Mouse (Mus musculus) lung, postnatal 4 days (tissue): ENCODE data around the gene Ttc33.

Experiments used
- DNase-seq, 2 experiments: peaks; one replicate each; pipeline ENCODE4 v3.0.0; 2021

The Ttc33 gene

GRCm38 (mm10) chr15:5185366-5186292 is at the start of gene Ttc33:
Gene Ttc33, plus strand, starts transcription at chr15:5185525.
- peak; percentile 80 for DNase-seq

DNA sequence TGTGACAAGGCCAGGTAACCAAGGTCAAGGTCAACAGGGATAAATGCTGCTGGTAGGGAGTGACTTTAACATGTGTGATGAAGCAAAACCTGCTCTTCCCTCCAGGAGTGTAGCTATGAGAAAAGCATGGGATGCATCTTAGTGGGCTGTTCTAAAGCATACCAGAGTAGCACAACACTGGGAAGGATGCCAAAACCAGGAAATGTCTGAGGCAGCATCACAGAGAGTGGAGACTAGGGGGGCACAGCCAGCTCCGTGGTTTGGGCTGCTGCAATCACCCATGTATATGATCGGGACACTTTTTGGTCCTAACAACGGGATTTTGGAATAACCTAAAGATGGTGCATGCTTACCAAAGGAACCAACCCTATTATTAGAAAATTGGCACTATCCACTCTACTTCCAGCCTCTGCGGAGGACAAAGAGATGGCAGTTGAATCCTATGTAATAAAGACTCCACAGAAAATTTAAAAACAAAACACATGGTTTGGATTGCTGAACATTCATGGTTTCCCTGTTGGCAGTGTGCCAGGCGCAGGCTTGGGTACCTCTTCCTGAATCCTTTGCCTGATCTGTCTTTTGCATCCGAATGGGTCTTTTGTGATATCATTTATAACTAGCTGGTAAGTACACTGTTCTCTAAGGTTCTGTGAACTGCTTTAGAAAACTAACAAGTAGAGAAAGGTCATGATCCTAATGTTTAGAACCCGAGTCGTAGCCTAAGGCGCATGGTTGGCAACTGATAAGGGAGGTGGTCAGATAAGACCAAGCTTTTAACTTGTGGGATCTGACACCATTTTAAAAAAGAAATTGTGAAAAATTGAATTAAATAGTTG is 47.1 kb upstream of the Ttc33 start:
- no peak for DNase-seq

- no peak for DNase-seq
Observed at GRCm38 (mm10) chr15:5139366-5139765, 46.0 kb upstream of the Ttc33 start.

DNA sequence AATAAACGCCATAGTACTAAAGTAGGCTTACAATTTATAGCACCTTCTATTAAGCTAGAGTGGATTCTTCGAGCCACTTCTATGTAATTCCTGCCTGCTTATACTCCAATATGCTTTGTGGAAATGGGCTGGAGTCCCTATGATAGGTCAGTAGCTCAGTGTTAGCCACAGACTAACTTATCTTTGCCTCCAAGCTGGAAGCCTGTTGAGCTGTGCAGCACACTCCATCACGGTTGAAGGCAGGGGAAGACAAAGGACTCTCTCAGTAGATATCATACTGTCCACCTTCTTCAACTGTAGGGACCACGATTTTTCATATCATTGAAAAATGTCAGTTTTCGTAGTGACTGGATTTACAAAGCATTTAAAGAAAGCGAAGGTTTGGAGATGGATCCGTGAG is 45.5 kb upstream of the Ttc33 start:
- no peak for DNase-seq

DNA sequence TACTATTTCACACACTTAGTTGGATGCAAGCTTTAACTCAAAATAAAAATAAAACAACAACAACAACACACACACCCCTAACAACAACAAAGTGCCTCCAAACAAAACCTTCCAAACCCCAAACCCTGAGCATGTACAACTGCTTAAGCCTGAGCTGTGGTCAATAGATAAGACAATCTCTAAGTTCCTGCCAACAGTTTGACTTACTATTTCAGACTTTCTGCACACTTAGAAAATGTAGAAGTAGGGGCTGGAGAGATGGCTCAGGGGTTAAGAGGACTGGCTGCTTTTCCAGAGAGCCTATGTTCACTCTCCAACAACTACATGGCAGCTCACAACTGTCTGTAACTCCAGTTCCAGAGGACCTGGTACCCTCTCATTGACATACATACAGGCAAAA is 45.0 kb upstream of the Ttc33 start:
- no peak for DNase-seq

- DNase-seq, result no peak
Observed at GRCm38 (mm10) chr15:5142047-5142446, 43.3 kb upstream of the Ttc33 start.

DNA sequence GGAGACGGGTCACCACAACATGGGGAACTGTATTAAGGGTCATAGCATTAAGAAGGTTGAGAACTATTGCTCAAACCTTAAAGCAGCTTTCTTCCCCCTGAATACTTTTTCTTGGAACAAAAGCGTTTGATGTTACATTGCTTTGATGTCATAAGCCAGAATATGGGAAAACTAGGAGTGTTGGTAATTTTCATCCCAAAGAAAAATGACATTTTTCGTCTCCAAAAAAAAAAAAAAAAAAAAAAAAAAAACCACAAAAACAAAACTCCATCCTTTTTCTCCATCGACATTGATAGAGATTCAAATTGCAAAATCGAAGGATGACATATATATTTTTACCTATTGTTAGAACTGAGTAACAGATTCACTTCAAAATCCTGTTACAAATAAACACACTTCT is 42.6 kb upstream of the Ttc33 start:
- no peak for DNase-seq

DNA sequence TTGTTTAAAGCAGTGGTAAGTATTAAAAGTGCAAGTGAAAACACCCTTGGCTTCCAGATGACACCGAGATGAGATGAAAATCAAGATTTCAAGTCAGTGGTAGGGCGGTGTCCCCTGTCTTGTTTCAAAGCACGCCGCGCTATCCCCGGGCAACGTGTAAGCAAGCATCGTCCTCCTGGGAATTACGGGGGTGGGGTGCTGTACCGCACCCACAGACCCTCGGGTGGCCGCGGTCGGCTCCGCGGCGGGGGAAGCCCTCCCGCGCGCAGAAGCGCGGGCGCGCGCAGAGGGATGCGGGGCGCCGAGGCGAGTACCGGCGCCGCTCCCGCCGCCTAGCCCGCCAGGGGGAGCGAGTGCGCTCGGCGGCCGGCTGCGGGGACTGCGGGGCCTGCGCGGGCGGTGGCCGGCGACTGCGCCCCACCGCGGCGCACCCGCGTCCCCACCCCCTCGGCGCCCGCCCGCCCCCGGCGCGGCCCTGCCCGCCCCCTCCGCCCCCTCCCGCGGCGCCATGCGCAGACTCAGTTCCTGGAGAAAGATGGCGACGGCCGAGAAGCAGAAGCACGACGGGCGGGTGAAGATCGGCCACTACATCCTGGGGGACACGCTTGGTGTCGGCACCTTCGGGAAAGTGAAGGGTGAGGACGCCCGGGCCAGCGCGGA is 41.8 kb upstream of the Ttc33 start, which contains the start of gene Prkaa1:
Gene Prkaa1 (plus strand): TSS at position 501 of the 660 bp plus-strand sequence.
- DNase-seq, result peak in 1 of 2 experiments; percentile 88

DNA sequence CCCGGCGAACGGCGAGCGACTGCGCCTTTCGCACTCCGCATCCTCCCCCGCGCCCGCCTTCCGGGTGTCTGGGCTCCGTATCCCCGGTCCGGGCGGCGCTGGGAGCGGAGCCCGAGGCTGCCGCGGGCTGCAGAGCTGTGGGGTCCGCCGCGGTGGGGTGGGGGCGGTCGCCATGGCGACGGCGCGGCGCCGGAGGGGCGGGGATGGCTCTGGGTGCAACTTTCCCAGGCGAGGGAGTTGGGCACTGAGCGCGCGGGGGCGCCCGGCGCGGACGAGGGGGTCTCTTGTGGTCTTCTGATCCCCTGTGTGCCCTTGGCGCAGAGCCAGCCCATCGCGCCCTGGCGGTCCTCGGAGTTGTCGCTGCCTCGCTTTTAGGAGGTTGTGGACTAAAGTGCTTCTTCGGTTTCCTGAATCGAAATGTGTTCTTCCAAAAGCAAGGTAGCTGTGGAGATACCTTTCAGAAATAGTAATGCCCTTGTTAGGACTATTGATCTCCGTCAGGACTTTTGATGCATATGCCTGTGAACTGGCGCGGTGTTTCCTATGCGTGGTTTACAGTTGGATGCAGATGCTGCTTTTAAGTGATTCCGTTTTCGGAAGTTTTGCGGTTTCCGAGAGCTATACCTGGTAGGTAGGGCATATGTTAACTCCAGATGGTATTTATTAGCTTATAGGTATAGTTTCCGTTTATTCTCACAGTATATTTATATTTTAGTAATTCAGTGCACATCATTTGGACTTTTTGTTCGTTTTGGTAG is 41.1 kb upstream of the Ttc33 start:
- DNase-seq, result peak; percentile 81 to 82

- DNase-seq, result no peak
Observed at GRCm38 (mm10) chr15:5145196-5145945, 40.0 kb upstream of the Ttc33 start.

DNA sequence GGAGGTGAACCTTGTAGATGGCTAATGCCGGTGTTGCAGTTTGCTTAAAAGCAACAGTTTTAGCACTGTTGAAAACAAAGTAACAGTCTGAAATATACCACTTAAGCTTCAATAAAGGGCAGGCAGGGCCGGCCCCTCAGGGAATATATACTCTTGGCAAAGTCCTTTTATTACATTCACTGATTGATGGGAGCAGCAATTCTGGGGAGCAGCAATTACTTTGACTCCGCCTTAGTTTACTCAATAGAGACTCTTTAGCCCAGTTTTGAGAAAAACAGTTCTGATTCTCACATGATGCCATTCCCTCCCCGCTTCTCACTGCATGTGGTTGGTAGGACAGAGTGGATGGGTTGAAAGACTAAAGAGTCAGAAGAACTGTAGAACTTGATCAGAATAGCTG is 36.1 kb upstream of the Ttc33 start:
- no peak for DNase-seq

- no peak for DNase-seq
Observed at GRCm38 (mm10) chr15:5152171-5152570, 33.2 kb upstream of the Ttc33 start.

DNA sequence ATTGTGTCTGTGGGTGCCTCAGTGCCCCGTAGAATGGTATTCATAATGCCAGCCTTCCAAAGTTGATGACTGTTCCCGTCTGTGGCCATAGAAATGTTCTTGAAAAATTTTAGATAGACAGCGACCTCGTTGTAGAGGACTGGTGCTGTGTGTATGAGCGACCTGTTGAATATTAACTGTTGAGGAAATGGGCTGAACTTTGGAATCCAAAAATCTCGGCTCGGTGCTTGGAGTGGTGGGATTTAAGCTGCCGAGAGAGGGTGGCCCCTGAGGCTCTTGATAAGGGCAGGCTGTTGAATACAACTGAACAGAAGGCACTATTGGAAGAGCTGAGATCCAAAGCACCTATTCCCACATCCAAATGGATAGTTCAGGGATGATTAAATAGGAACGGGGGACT is 30.7 kb upstream of the Ttc33 start:
- no peak for DNase-seq

- DNase-seq, result no peak
Observed at GRCm38 (mm10) chr15:5155093-5155492, 30.2 kb upstream of the Ttc33 start.

GRCm38 (mm10) chr15:5156355-5156754 is 29.0 kb upstream of the Ttc33 start:
- DNase-seq, result no peak

DNA sequence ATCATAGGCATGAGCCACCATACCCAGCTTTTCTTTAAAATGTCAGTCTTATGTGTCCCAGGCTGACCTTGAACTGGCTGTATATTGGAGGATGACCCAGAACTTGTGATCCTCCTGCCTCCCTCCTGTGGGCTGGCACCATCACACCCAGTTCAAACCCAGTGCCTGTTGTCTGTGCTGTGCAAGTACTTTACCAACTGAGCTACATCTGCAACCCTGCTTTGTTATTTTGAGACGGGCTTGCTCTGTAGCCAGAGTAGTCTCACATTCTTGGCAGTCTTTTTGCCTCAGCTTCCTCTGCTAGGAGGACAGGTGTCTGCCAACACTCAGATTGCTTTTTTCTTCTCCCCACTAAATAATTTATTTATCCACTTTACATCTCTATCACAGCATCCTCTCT is 27.9 kb upstream of the Ttc33 start:
- no peak for DNase-seq

DNA sequence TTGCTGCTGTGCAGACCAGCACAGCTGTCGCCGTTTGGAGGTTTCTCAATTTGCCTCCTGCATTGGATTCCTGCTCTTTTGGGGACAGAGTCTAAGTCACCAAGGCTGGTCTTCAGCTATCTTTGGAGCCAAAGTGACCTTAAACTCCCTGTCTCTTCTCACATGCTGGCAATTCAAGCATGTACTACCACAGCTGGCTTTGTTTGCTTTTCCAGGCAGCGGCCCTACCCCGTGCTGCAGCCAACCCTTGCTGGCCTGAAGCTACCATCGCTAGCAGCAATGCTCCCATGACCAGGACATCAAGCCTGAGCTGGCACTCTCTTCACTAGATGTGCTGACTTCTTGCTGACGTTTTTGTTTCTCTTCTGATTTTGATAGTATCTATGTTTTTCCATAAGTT is 26.5 kb upstream of the Ttc33 start:
- DNase-seq, result peak in 1 of 2 experiments; percentile 50

GRCm38 (mm10) chr15:5165121-5165773 is 20.1 kb upstream of the Ttc33 start:
- DNase-seq, result no peak

DNA sequence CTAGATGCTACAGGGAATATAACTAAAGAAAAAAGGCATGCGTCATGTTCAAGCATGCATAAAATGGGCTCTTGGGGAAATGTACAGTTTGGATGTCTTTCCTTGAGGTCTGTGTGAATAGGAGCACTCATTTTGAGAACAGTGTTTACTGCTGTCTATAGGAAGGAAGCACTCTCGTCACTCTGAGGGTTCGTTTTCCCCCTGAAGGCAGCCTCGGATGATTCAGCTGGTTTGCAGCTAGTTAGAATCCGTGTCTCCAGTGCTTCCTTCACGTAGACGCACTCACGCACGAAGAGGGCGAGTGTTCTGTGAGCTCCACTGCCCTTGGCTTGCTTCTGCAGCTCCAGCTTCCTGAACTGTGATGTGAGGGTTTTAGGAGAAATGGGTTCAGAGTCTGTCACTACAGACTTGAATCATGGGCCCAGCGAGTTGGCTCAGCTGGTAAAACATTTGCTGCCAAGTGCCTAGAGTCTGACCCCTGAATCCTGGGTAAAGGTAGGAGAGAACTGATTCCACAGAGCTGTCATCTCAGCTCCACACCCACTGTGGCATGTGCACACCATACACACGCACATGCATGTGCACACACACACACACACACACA is 12.0 kb upstream of the Ttc33 start:
- no peak for DNase-seq

GRCm38 (mm10) chr15:5184668-5185330 is 526 bp upstream of the Ttc33 start:
- no peak for DNase-seq
